Mouse (Mus musculus): ENCODE results near the gene Siglecf. TPM values are rescaled to one million over a fixed set of nuclear protein-coding genes. Genes with fewer than 3 reads are reported as not detected.

Gene Siglecf
- total RNA-seq, 2 experiments from 2014 or later = 6.5 to 9.6 TPM

DNA sequence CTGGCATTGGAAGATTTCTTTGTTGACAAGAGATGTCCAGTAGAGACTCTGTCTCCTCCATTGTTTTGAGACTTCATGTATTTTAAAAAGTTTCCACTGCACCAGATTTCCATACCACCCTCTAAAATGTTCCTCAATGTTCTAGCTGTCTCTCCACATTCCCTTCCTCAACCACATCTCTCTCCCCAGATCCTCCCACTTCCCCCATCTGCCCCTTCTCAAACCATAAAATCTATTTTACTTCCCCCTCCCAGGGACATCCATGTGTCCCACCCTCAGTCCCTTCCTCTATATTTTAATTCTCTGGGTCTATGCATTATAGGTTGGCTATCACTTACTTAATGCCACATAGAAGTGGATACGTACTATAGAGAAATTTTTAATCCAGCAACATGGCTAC lies 10.3 kb downstream of the Siglecf start:
- ATAC-seq (ENCODE audit: poor library complexity, severe bottlenecking) = peak; percentile 57; the same call in 1 of the 2 replicates

GRCm38 (mm10) chr7:43362021-43362420 lies 10.9 kb downstream of the Siglecf start:
- ATAC-seq (ENCODE audit: poor library complexity, severe bottlenecking) = no peak

GRCm38 (mm10) chr7:43378226-43378625 lies 27.1 kb downstream of the Siglecf start:
- peak; percentile 93 for ATAC-seq (ENCODE audit: poor library complexity, severe bottlenecking)

GRCm38 (mm10) chr7:43392349-43393121 lies 41.4 kb downstream of the Siglecf start:
- peak; percentile 91 for ATAC-seq (ENCODE audit: poor library complexity, severe bottlenecking)

DNA sequence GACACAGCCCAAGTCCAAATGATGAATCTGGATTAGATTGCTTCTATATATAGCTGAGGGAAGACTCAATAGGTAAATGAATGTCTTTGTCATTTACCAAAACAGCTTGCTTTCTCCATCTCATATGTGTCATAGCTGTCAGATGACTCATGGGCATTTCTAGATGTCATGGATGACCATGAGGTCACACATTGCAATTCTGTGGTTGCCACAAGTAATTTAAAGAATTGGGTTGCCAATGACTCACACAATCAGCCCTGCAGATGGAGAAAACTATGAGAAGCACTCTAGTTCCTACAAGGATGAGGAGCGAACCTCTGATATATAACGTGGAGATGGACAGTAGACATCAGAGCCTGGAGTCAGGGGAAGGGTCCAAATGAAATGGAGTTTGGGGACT lies 48.4 kb downstream of the Siglecf start:
- no peak for ATAC-seq (ENCODE audit: poor library complexity, severe bottlenecking)

GRCm38 (mm10) chr7:43402718-43403117 lies 51.6 kb downstream of the Siglecf start:
- ATAC-seq (ENCODE audit: poor library complexity, severe bottlenecking) = no peak

DNA sequence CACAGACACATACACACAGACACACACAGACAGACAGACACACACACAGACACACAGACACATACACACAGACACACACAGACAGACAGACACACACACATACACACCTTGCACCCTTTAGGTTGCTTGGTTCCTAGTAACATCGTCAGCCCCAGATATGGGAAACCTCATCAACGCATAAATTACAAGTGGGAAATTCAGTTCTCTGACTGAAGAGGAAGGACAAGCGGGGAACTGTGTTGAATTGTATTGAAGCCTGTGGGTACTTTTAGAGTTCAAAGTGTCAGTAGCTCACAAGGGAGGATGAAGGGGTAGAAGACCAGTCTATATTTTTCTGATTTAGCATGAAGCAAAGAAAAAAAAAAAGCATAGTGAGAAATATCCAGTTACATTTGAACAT lies 56.4 kb downstream of the Siglecf start:
- ATAC-seq (ENCODE audit: poor library complexity, severe bottlenecking) = peak; percentile 51; the same call in 1 of the 2 replicates

DNA sequence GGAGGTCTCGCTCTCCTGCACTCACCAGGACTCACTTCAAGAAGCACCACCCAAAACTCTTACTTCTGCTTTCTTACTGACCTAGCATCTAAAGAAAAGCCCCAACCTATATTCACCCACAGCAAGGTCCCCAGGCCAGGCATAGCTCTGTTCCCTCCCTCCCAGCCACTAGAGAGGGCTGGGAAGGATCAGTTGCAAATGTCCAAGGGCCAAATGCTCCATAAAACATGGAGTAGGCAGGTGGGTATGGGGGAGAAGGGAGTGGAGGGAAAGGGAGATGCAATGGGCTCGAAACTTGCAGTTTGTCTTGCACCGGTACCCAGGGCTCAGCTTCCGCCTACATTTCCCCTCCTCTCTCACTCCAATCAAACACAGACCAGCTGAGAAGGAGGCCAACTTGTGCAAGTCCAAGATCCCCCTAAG lies 57.0 kb downstream of the Siglecf start, which contains the start of gene Siglecg:
Gene Siglecg, plus strand, starts transcription at position 74 of the 423 bp plus-strand sequence.
- peak; percentile 90 for ATAC-seq (ENCODE audit: poor library complexity, severe bottlenecking)

- no peak for ATAC-seq (ENCODE audit: poor library complexity, severe bottlenecking)
Observed at GRCm38 (mm10) chr7:43409084-43409483, 57.9 kb downstream of the Siglecf start.

Other genes with a start within 250 kb of the Siglecf start
- not detected in 2 replicates for gene Zfp936, start 237.1 kb upstream of the Siglecf start, total RNA-seq (2015)
- not detected in 2 replicates for gene Zfp936, start 237.1 kb upstream of the Siglecf start, total RNA-seq (2017)
- 19.6 and 23.7 TPM in 2 replicates for gene Zfp715, start 38.0 kb upstream of the Siglecf start, total RNA-seq (2015)
- 15.9 and 23.5 TPM in 2 replicates for gene Zfp715, start 38.0 kb upstream of the Siglecf start, total RNA-seq (2017)
- gene Siglecg, start 56.9 kb downstream of the Siglecf start, total RNA-seq (2015) = 13.9 and 14.7 TPM in 2 replicates
- 11.1 and 12.3 TPM in 2 replicates for gene Siglecg, start 56.9 kb downstream of the Siglecf start, total RNA-seq (2017)
- not detected in 2 replicates for gene Lim2, start 76.3 kb downstream of the Siglecf start, total RNA-seq (2015)
- not detected in 2 replicates for gene Lim2, start 76.3 kb downstream of the Siglecf start, total RNA-seq (2017)
- 41.6 and 53.1 TPM in 2 replicates for gene Nkg7, start 85.7 kb downstream of the Siglecf start, total RNA-seq (2015)
- 13.1 and 23.4 TPM in 2 replicates for gene Nkg7, start 85.7 kb downstream of the Siglecf start, total RNA-seq (2017)
- gene Cldnd2, start 89.4 kb downstream of the Siglecf start, total RNA-seq (2015) = not detected in 2 replicates
- gene Cldnd2, start 89.4 kb downstream of the Siglecf start, total RNA-seq (2017) = not detected in 2 replicates
- gene Etfb, start 92.7 kb downstream of the Siglecf start, total RNA-seq (2015) = 128 and 130 TPM in 2 replicates
- 201 and 203 TPM in 2 replicates for gene Etfb, start 92.7 kb downstream of the Siglecf start, total RNA-seq (2017)
- not detected in 2 replicates for gene Gm45233, start 92.8 kb downstream of the Siglecf start, total RNA-seq (2015)
- 1.8 and 3.1 TPM in 2 replicates for gene Gm45233, start 92.8 kb downstream of the Siglecf start, total RNA-seq (2017)
- gene Vsig10l, start 111.8 kb downstream of the Siglecf start, total RNA-seq (2015) = 2.9 and 3.1 TPM in 2 replicates
- gene Vsig10l, start 111.8 kb downstream of the Siglecf start, total RNA-seq (2017) = 2.7 and 4.5 TPM in 2 replicates
- gene Iglon5, start 138.7 kb downstream of the Siglecf start, total RNA-seq (2015) = not detected in 2 replicates
- not detected in 2 replicates for gene Iglon5, start 138.7 kb downstream of the Siglecf start, total RNA-seq (2017)
- not detected in 2 replicates for gene 4931406B18Rik, start 154.6 kb downstream of the Siglecf start, total RNA-seq (2015)
- gene 4931406B18Rik, start 154.6 kb downstream of the Siglecf start, total RNA-seq (2017) = not detected in 2 replicates
- 80.0 and 80.1 TPM in 2 replicates for gene Cd33, start 193.1 kb downstream of the Siglecf start, total RNA-seq (2015)
- 36.3 and 48.1 TPM in 2 replicates for gene Cd33, start 193.1 kb downstream of the Siglecf start, total RNA-seq (2017)
- gene Zfp658, start 210.9 kb downstream of the Siglecf start, total RNA-seq (2015) = 6.3 and 8.1 TPM in 2 replicates
- 6.9 and 7.4 TPM in 2 replicates for gene Zfp658, start 210.9 kb downstream of the Siglecf start, total RNA-seq (2017)
- 7.1 and 13.3 TPM in 2 replicates for gene Zfp719, start 228.3 kb downstream of the Siglecf start, total RNA-seq (2015)
- gene Zfp719, start 228.3 kb downstream of the Siglecf start, total RNA-seq (2017) = 6.9 and 9.3 TPM in 2 replicates

All from megakaryocyte, adult 5-6 weeks (primary cell).